Comparison of ENCODE assay signal across 22 mouse cellular contexts in the genomic region with DNA sequence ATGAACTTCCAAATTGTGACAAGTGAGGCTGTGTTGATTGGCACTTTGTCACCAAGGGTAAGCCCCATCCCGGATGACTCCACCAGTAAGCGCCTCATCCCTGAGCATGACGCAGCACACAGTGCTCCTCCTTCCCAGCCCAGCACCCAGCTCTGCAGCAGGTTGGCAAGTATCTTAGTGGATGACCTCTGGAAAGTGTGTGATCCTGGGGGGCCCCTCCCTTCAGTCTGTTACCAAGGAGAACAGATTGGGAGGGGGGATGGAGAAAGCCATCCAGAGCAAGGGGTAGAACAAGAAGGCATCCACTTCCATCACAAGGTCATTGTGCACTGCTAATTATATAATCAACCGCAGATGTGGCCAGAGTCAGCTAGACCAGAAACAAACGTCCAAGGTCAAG. TPM values are rescaled to one million over a fixed set of nuclear protein-coding genes. Genes with fewer than 3 reads are reported as not detected.
DNase-seq lines count a peak whose midpoint lies in the region; ATAC-seq lines count a peak whose summit lies in the region.
"Had no signal": no experiment of that assay in that cellular context is flagged by ENCODE, and none has a peak within 500 bp of the region (broad histone marks: within the 10 kb centered on the region; RNA-seq: fewer than 3 reads in every experiment).

No protein-coding gene starts in this region.

- no peaks in the 10 kb centered on the region for H3K27me3 ChIP-seq in heart, embryonic 10.5 days (ENCODE audit: insufficient read depth, poor library complexity, severe bottlenecking)
- H3K27me3 ChIP-seq in megakaryocyte, embryonic 14.5 days (replicated peaks): peaks cover 12% of the 10 kb centered on the region
- H3K27me3 ChIP-seq: embryonic facial prominence, embryonic 12.5 days; forebrain, embryonic 13.5 days; forebrain, embryonic 15.5 days had no signal

- ATAC-seq in megakaryocyte, adult 5-6 weeks (ENCODE audit: poor library complexity, severe bottlenecking): no peak
- ATAC-seq: forebrain, embryonic 13.5 days; forebrain, embryonic 15.5 days; forebrain, postnatal 0 days had no signal

- H3K4me1 ChIP-seq in heart, embryonic 10.5 days: no peaks in the 10 kb centered on the region
- H3K4me1 ChIP-seq in megakaryocyte, embryonic 14.5 days: peaks cover 8% of the 10 kb centered on the region
- H3K4me1 ChIP-seq: embryonic facial prominence, embryonic 12.5 days; forebrain, embryonic 13.5 days; forebrain, embryonic 15.5 days had no signal

- no peaks in the 10 kb centered on the region for H3K36me3 ChIP-seq in heart, embryonic 10.5 days
- no peaks in the 10 kb centered on the region for H3K36me3 ChIP-seq in megakaryocyte, embryonic 14.5 days (replicated peaks; ENCODE audit: low read length)
- H3K36me3 ChIP-seq: embryonic facial prominence, embryonic 12.5 days; forebrain, embryonic 15.5 days had no signal

- H3K9me3 ChIP-seq in heart, embryonic 10.5 days: no peaks in the 10 kb centered on the region
- H3K9me3 ChIP-seq in megakaryocyte, embryonic 14.5 days: no peaks in the 10 kb centered on the region
- H3K9me3 ChIP-seq: embryonic facial prominence, embryonic 12.5 days; forebrain, embryonic 13.5 days; forebrain, embryonic 15.5 days had no signal

- H3K27ac ChIP-seq in heart, embryonic 10.5 days: no peak overlapping the region
- H3K27ac ChIP-seq: embryonic facial prominence, embryonic 12.5 days; forebrain, embryonic 13.5 days; forebrain, embryonic 15.5 days had no signal

- H3K4me3 ChIP-seq in heart, embryonic 10.5 days: no peak overlapping the region
- H3K4me3 ChIP-seq in megakaryocyte, embryonic 14.5 days (replicated peaks): peak overlapping the region; percentile 62
- H3K4me3 ChIP-seq: embryonic facial prominence, embryonic 12.5 days; forebrain, embryonic 13.5 days; forebrain, embryonic 15.5 days had no signal

- 70% methylated on average over 5 of the region's 5 CpGs for WGBS in heart, embryonic 10.5 days

- DNase-seq in heart, adult 11 months: peak; percentile 53
- no peak for DNase-seq in heart, embryonic 10.5 days (ENCODE audit: low spot score)
- DNase-seq in ovary, adult 18-20 months (ENCODE audit: low spot score): peak; percentile 70
- no peak for DNase-seq in ovary, postnatal 10 days (ENCODE audit: low spot score)
- no peak for DNase-seq in natural killer cell, adult 2 months (ENCODE audit: low spot score in 2 of 2)
- DNase-seq: adrenal gland, adult 2 months; adrenal gland, postnatal 10 days; adrenal gland, postnatal 25 days; cerebellum, adult 11 months; cerebellum, adult 18-20 months; cerebellum, adult 8-10 months; cerebellum, adult 9-11 months; cerebellum, postnatal 14 days; cerebellum, postnatal 36 days; forebrain, postnatal 0 days had no signal

RNA-seq across cellular contexts. Expression of a gene that starts 9.5 kb away (rescaled TPM):
- polyA plus RNA-seq in heart, embryonic 10.5 days (2016; fragmentation: Nextera tagmentation; extraction: Ambion mirVana): 0.07 and 0.23 TPM in 2 replicates
- polyA plus RNA-seq in megakaryocyte, embryonic 14.5 days (2012; ENCODE audit: insufficient read depth, low replicate concordance): 1.5 TPM in 1 of 2 replicates, not detected in the other
- total RNA-seq in megakaryocyte, adult 5-6 weeks (2015): 0.16 TPM in 1 of 2 replicates, not detected in the other
- 0.11 TPM in 1 of 2 replicates, not detected in the other for total RNA-seq in megakaryocyte, adult 5-6 weeks (2017)
- total RNA-seq: common myeloid progenitor, adult 5-6 weeks; MEL had no signal

RNA-seq across cellular contexts. Expression of a gene that starts 59.3 kb away (rescaled TPM):
- polyA plus RNA-seq in heart, embryonic 10.5 days (2016; fragmentation: Nextera tagmentation; extraction: Ambion mirVana): 34.1 and 40.4 TPM in 2 replicates
- polyA plus RNA-seq in megakaryocyte, embryonic 14.5 days (2012; ENCODE audit: insufficient read depth, low replicate concordance): 0.41 TPM in 2 replicates
- 0.52 and 1.1 TPM in 2 replicates for total RNA-seq in megakaryocyte, adult 5-6 weeks (2015)
- 0.37 and 0.57 TPM in 2 replicates for total RNA-seq in megakaryocyte, adult 5-6 weeks (2017)
- total RNA-seq: common myeloid progenitor, adult 5-6 weeks; MEL had no signal

Comparison
In these comparisons a context has a peak if more than half of its experiments do, and no peak if none do; other contexts are left out.
1. DNase-seq: peak in heart, adult 11 months (single experiment) and ovary, adult 18-20 months (single experiment); none in heart, embryonic 10.5 days (single experiment), ovary, postnatal 10 days (single experiment) and natural killer cell, adult 2 months (0 of 2).
2. RNA of a gene that starts 59.3 kb away (polyA plus RNA-seq): 34.1 to 40.4 TPM in heart, embryonic 10.5 days; 0.41 TPM in megakaryocyte, embryonic 14.5 days; every median in the first group is over 10 times any median in the second.